Mouse (Mus musculus): ENCODE results near the gene Nuak2. TPM values are rescaled to one million over a fixed set of nuclear protein-coding genes. Genes with fewer than 3 reads are reported as not detected.

Gene Nuak2
- polyA plus RNA-seq, 1 experiment, result not detected

- Histone ChIP-seq H3K4me3 (ENCODE audit: insufficient read depth, low read depth, low read length) (no peak overlapping the region), H3K4me1 (ENCODE audit: control insufficient read depth, insufficient read depth, low read length) (peaks cover 10% of the 10 kb centered on the region), H3K27ac (ENCODE audit: insufficient read depth, low read depth, low read length) (no peak overlapping the region)
- WGBS, result 89% methylated on average over 7 of the region's 7 CpGs
- no peak for TF ChIP-seq CTCF (IDR thresholded peaks at IDR 0.05; ENCODE audit: insufficient read depth, low read depth, low read length)
- TF ChIP-seq POLR2A (IDR thresholded peaks at IDR 0.05; ENCODE audit: insufficient read depth, low read depth, low read length), result no peak
Observed at GRCm38 (mm10) chr1:132329656-132330055, 13.7 kb downstream of the Nuak2 start.

GRCm38 (mm10) chr1:132330397-132330796 lies 14.5 kb downstream of the Nuak2 start:
- H3K4me3 ChIP-seq (ENCODE audit: insufficient read depth, low read depth, low read length), result no peak overlapping the region
- TF ChIP-seq CTCF (IDR thresholded peaks at IDR 0.05; ENCODE audit: insufficient read depth, low read depth, low read length) (no peak), POLR2A (IDR thresholded peaks at IDR 0.05; ENCODE audit: insufficient read depth, low read depth, low read length) (no peak)
- 92% methylated on average over 15 of the region's 15 CpGs for WGBS
- no peak overlapping the region for H3K27ac ChIP-seq (ENCODE audit: insufficient read depth, low read depth, low read length)
- H3K4me1 ChIP-seq (ENCODE audit: control insufficient read depth, insufficient read depth, low read length), result peaks cover 10% of the 10 kb centered on the region

GRCm38 (mm10) chr1:132331283-132331682 lies 15.4 kb downstream of the Nuak2 start:
- WGBS, result 94% methylated on average over 17 of the region's 17 CpGs
- Histone ChIP-seq H3K4me3 (ENCODE audit: insufficient read depth, low read depth, low read length) (no peak overlapping the region), H3K27ac (ENCODE audit: insufficient read depth, low read depth, low read length) (no peak overlapping the region), H3K4me1 (ENCODE audit: control insufficient read depth, insufficient read depth, low read length) (peaks cover 10% of the 10 kb centered on the region)
- TF ChIP-seq CTCF (IDR thresholded peaks at IDR 0.05; ENCODE audit: insufficient read depth, low read depth, low read length) (no peak), POLR2A (IDR thresholded peaks at IDR 0.05; ENCODE audit: insufficient read depth, low read depth, low read length) (no peak)

GRCm38 (mm10) chr1:132333201-132333600 lies 17.3 kb downstream of the Nuak2 start:
- Histone ChIP-seq H3K27ac (ENCODE audit: insufficient read depth, low read depth, low read length) (no peak overlapping the region), H3K4me1 (ENCODE audit: control insufficient read depth, insufficient read depth, low read length) (peaks cover 6% of the 10 kb centered on the region; the same call in 1 of the 2 replicates), H3K4me3 (ENCODE audit: insufficient read depth, low read depth, low read length) (no peak overlapping the region)
- WGBS, result 53% methylated on average over 2 of the region's 2 CpGs
- TF ChIP-seq CTCF (IDR thresholded peaks at IDR 0.05; ENCODE audit: insufficient read depth, low read depth, low read length) (no peak), POLR2A (IDR thresholded peaks at IDR 0.05; ENCODE audit: insufficient read depth, low read depth, low read length) (no peak)

- 47% methylated on average over 4 of the region's 4 CpGs for WGBS
- no peak overlapping the region for H3K4me3 ChIP-seq (ENCODE audit: insufficient read depth, low read depth, low read length)
- H3K4me1 ChIP-seq (ENCODE audit: control insufficient read depth, insufficient read depth, low read length), result peaks cover 9% of the 10 kb centered on the region; the same call in 1 of the 2 replicates
- no peak overlapping the region for H3K27ac ChIP-seq (ENCODE audit: insufficient read depth, low read depth, low read length)
- TF ChIP-seq POLR2A (IDR thresholded peaks at IDR 0.05; ENCODE audit: insufficient read depth, low read depth, low read length) (no peak), CTCF (IDR thresholded peaks at IDR 0.05; ENCODE audit: insufficient read depth, low read depth, low read length) (no peak)
Observed at GRCm38 (mm10) chr1:132333675-132334141, 17.8 kb downstream of the Nuak2 start.

GRCm38 (mm10) chr1:132334178-132334801 lies 18.4 kb downstream of the Nuak2 start:
- Histone ChIP-seq H3K27ac (ENCODE audit: insufficient read depth, low read depth, low read length) (no peak overlapping the region), H3K4me1 (ENCODE audit: control insufficient read depth, insufficient read depth, low read length) (peaks cover 9% of the 10 kb centered on the region; the same call in 1 of the 2 replicates), H3K4me3 (ENCODE audit: insufficient read depth, low read depth, low read length) (no peak overlapping the region)
- TF ChIP-seq CTCF (IDR thresholded peaks at IDR 0.05; ENCODE audit: insufficient read depth, low read depth, low read length), result no peak
- TF ChIP-seq POLR2A (IDR thresholded peaks at IDR 0.05; ENCODE audit: insufficient read depth, low read depth, low read length), result no peak
- 60% methylated on average over 6 of the region's 6 CpGs for WGBS

GRCm38 (mm10) chr1:132335378-132335965 lies 19.5 kb downstream of the Nuak2 start:
- no peak overlapping the region for H3K27ac ChIP-seq (ENCODE audit: insufficient read depth, low read depth, low read length)
- H3K4me1 ChIP-seq (ENCODE audit: control insufficient read depth, insufficient read depth, low read length), result peaks cover 9% of the 10 kb centered on the region; the same call in 1 of the 2 replicates
- H3K4me3 ChIP-seq (ENCODE audit: insufficient read depth, low read depth, low read length), result no peak overlapping the region
- 54% methylated on average over 12 of the region's 12 CpGs for WGBS
- TF ChIP-seq POLR2A (IDR thresholded peaks at IDR 0.05; ENCODE audit: insufficient read depth, low read depth, low read length) (no peak), CTCF (IDR thresholded peaks at IDR 0.05; ENCODE audit: insufficient read depth, low read depth, low read length) (no peak)

- no peak for TF ChIP-seq POLR2A (IDR thresholded peaks at IDR 0.05; ENCODE audit: insufficient read depth, low read depth, low read length)
- TF ChIP-seq CTCF (IDR thresholded peaks at IDR 0.05; ENCODE audit: insufficient read depth, low read depth, low read length), result no peak
- no peak overlapping the region for H3K27ac ChIP-seq (ENCODE audit: insufficient read depth, low read depth, low read length)
- no peak overlapping the region for H3K4me3 ChIP-seq (ENCODE audit: insufficient read depth, low read depth, low read length)
- H3K4me1 ChIP-seq (ENCODE audit: control insufficient read depth, insufficient read depth, low read length), result peaks cover 9% of the 10 kb centered on the region; the same call in 1 of the 2 replicates
- 85% methylated on average over 6 of the region's 6 CpGs for WGBS
Observed at GRCm38 (mm10) chr1:132336921-132337320, 21.0 kb downstream of the Nuak2 start.

- WGBS, result 40% methylated on average over 8 of the region's 8 CpGs
- Histone ChIP-seq H3K27ac (ENCODE audit: insufficient read depth, low read depth, low read length) (no peak overlapping the region), H3K4me3 (ENCODE audit: insufficient read depth, low read depth, low read length) (no peak overlapping the region), H3K4me1 (ENCODE audit: control insufficient read depth, insufficient read depth, low read length) (peaks cover 9% of the 10 kb centered on the region; the same call in 1 of the 2 replicates)
- TF ChIP-seq POLR2A (IDR thresholded peaks at IDR 0.05; ENCODE audit: insufficient read depth, low read depth, low read length) (no peak), CTCF (IDR thresholded peaks at IDR 0.05; ENCODE audit: insufficient read depth, low read depth, low read length) (no peak)
Observed at GRCm38 (mm10) chr1:132338027-132338660, 22.2 kb downstream of the Nuak2 start.

Data from olfactory bulb, adult 2 months (tissue).